Mouse (Mus musculus) hindbrain, embryonic 14.5 days (tissue): ENCODE data around the gene Dach1. TPM values are rescaled to one million over a fixed set of nuclear protein-coding genes. Genes with fewer than 3 reads are reported as not detected.

ENCODE experiments used
- ATAC-seq: fragments of 200-750 bp; cut with Nextera tagmentation; 2 replicates; pipeline ENCODE4 v1.8.0; 2017; ENCODE audit warnings: moderate number of reproducible peaks, mild to moderate bottlenecking, moderate TSS enrichment, moderate library complexity; ENCODE audit not compliant: low FRiP score
- DNase-seq: peaks from one replicate; pipeline ENCODE4 v3.0.0-alpha.2; 2015; ENCODE audit warnings: low spot score
- H3K27ac ChIP-seq: fragments of 300-500 bp; sonication (generic); 2 replicates; pipeline ENCODE4 v1.5.1; 2014; ENCODE audit warnings: mild to moderate bottlenecking, moderate library complexity
- H3K27me3 ChIP-seq: fragments of 300-500 bp; sonication (generic); 2 replicates; pipeline ENCODE4 v1.6.1; 2014; ENCODE audit warnings: mild to moderate bottlenecking, low read length, mixed read lengths; ENCODE audit not compliant: control insufficient read depth, insufficient read depth
- H3K36me3 ChIP-seq: fragments of 300-500 bp; sonication (generic); replicated peaks from 2 replicates; pipeline ENCODE4 v1.6.1; 2014; ENCODE audit not compliant: control insufficient read depth, insufficient read depth
- H3K4me1 ChIP-seq: fragments of 300-500 bp; sonication (generic); replicated peaks from 2 replicates; pipeline ENCODE4 v1.6.1; 2014; ENCODE audit warnings: antibody characterized with exemption, low read length, mixed read lengths; ENCODE audit not compliant: control insufficient read depth, insufficient read depth
- H3K4me2 ChIP-seq: fragments of 300-500 bp; sonication (generic); replicated peaks from 2 replicates; pipeline ENCODE4 v1.6.1; 2014; ENCODE audit warnings: mild to moderate bottlenecking, moderate library complexity
- H3K4me3 ChIP-seq: fragments of 300-500 bp; sonication (generic); replicated peaks from 2 replicates; pipeline ENCODE4 v1.5.1; 2014; ENCODE audit warnings: mild to moderate bottlenecking, low read length
- H3K9ac ChIP-seq: fragments of 300-500 bp; sonication (generic); 2 replicates; pipeline ENCODE4 v1.6.1; 2014
- H3K9me3 ChIP-seq: fragments of 300-500 bp; sonication (generic); 2 replicates; pipeline ENCODE4 v1.6.1; 2016; ENCODE audit warnings: low read length; ENCODE audit not compliant: control insufficient read depth
- WGBS: fragments of 180-500 bp; shearing (Covaris S2); extraction: QIAGEN DNeasy Blood & Tissue Kit; methylation state at CpG from one replicate; pipeline ENCODE4 v1.1.7; 2014; 5-methylcytosine and 5-hydroxymethylcytosine counted together
- polyA plus RNA-seq: library from polyadenylated mRNA; unstranded; fragments of >200 nt; fragmentation: Nextera tagmentation; extraction: Ambion mirVana; gene quantifications from 2 replicates; pipeline ENCODE4 v1.2.1, GENCODE M21; 2014

The Dach1 gene
- polyA plus RNA-seq, 1 experiment from 2014 or later, result 24.7 TPM

DNA sequence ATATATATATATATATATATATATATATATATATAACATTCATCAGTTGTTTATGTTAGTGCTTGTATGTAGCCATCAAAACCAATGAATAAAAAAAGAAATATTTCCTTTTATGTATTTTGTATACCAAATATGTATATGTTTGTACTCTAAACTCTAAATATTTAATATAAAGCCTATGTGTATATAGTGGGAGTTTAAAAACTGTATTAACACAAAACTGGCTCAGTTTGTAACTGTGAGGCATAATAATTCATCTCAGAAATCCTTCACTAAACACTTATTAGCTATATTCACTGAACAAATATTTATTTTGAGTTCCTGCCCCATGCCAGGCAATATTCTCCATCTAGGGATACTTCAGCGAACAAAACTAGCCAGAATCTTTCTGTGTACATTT is 155.5 kb downstream of the Dach1 start:
- H3K9ac ChIP-seq, result no peak overlapping the region
- no peaks in the 10 kb centered on the region for H3K9me3 ChIP-seq
- ATAC-seq (no peak), DNase-seq (no peak)
- 100% methylated on average over 1 of the region's 1 CpGs for WGBS
- peaks cover 11% of the 10 kb centered on the region for H3K4me1 ChIP-seq
- no peaks in the 10 kb centered on the region for H3K27me3 ChIP-seq
- no peak overlapping the region for H3K4me2 ChIP-seq
- H3K27ac ChIP-seq, result no peak overlapping the region
- no peak overlapping the region for H3K4me3 ChIP-seq
- H3K36me3 ChIP-seq, result no peaks in the 10 kb centered on the region

GRCm38 (mm10) chr14:98008501-98008900 is 161.1 kb downstream of the Dach1 start:
- H3K36me3 ChIP-seq, result no peaks in the 10 kb centered on the region

DNA sequence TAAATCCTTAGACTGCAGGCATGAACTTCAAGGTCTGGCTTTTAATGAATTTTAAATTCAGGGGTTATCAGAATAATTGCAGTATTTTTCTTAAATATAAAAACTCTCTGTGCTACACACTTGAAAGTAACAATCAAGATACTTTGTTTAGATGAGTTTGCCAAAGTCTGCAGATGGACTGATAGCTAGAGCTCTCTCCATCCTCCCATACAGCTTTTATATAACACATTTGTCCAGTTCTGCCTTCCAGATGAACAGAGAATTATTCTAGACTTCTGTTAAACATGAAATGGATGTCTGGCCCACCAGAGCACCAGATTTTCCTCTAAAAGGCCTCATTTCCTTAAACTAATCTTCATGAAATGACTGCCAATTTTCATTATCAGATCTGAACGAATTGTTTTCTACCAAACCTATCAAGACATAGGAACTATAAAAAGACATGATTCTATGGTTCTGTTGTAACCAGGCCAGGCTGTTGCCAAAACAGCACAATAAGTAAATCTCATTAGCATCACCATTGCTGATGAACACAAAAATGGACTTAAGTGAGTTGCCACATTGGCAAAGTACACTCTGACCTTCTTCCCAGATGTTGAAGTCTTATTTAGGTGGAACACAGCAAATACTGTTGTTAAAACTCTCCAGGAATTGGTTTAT is 167.4 kb downstream of the Dach1 start:
- Histone ChIP-seq H3K27ac (no peak overlapping the region), H3K4me2 (no peak overlapping the region), H3K4me3 (no peak overlapping the region), H3K9ac (no peak overlapping the region), H3K4me1 (no peaks in the 10 kb centered on the region), H3K27me3 (no peaks in the 10 kb centered on the region), H3K9me3 (no peaks in the 10 kb centered on the region), H3K36me3 (no peaks in the 10 kb centered on the region)
- DNase-seq (no peak), ATAC-seq (no peak)
- 63% methylated on average over 1 of the region's 1 CpGs for WGBS

More at GRCm38 (mm10) chr14:98008501-98008900, 161.1 kb downstream of the Dach1 start:
- DNase-seq (no peak), ATAC-seq (no peak)
- Histone ChIP-seq H3K4me3 (no peak overlapping the region), H3K27me3 (no peaks in the 10 kb centered on the region), H3K27ac (no peak overlapping the region), H3K4me1 (no peaks in the 10 kb centered on the region), H3K9ac (no peak overlapping the region), H3K9me3 (no peaks in the 10 kb centered on the region), H3K4me2 (no peak overlapping the region)
- 81% methylated on average over 6 of the region's 6 CpGs for WGBS

DNA sequence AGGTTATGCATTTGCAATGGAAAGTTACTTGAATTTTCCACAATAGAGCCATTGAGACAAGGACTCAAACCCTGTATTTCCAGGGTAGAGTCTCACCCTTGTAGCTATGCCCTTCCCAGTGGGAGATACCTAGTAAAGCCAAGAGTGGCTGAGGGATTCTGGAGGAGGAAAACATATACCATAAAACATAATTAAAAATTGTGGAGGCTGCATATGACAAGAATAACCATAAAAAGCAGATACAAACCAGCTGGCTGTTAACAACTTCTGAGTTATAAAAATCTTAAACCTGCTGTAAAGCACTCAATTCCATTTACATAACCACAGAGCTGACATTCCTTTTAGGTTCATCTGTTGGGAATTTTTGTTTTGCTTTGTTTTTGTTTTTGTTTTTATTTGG is 171.0 kb downstream of the Dach1 start:
- Histone ChIP-seq H3K9me3 (no peaks in the 10 kb centered on the region), H3K36me3 (no peaks in the 10 kb centered on the region), H3K9ac (no peak overlapping the region), H3K27me3 (no peaks in the 10 kb centered on the region), H3K27ac (no peak overlapping the region), H3K4me3 (no peak overlapping the region), H3K4me2 (no peak overlapping the region), H3K4me1 (no peaks in the 10 kb centered on the region)
- ATAC-seq (no peak), DNase-seq (no peak)

GRCm38 (mm10) chr14:97983251-97983650 is 186.3 kb downstream of the Dach1 start:
- ATAC-seq (no peak), DNase-seq (no peak)
- Histone ChIP-seq H3K9ac (no peak overlapping the region), H3K4me3 (no peak overlapping the region), H3K4me2 (no peak overlapping the region), H3K27me3 (no peaks in the 10 kb centered on the region), H3K27ac (no peak overlapping the region), H3K9me3 (no peaks in the 10 kb centered on the region), H3K4me1 (no peaks in the 10 kb centered on the region), H3K36me3 (no peaks in the 10 kb centered on the region)
- 81% methylated on average over 3 of the region's 3 CpGs for WGBS

- H3K4me1 ChIP-seq, result no peaks in the 10 kb centered on the region
- H3K27me3 ChIP-seq, result no peaks in the 10 kb centered on the region
- no peak overlapping the region for H3K4me2 ChIP-seq
- ATAC-seq (no peak), DNase-seq (no peak)
- no peaks in the 10 kb centered on the region for H3K9me3 ChIP-seq
- no peak overlapping the region for H3K27ac ChIP-seq
- H3K9ac ChIP-seq, result no peak overlapping the region
- no peak overlapping the region for H3K4me3 ChIP-seq
- WGBS, result 75% methylated on average over 6 of the region's 6 CpGs
- no peaks in the 10 kb centered on the region for H3K36me3 ChIP-seq
Observed at GRCm38 (mm10) chr14:97982676-97983075, 186.9 kb downstream of the Dach1 start.

GRCm38 (mm10) chr14:97980879-97981278 is 188.7 kb downstream of the Dach1 start:
- no peak for DNase-seq

GRCm38 (mm10) chr14:97976091-97976490 is 193.5 kb downstream of the Dach1 start:
- H3K4me1 ChIP-seq, result no peaks in the 10 kb centered on the region; the same call in 1 of the 2 replicates
- H3K4me3 ChIP-seq, result no peak overlapping the region
- 11% methylated on average over 1 of the region's 1 CpGs for WGBS
- no peaks in the 10 kb centered on the region for H3K9me3 ChIP-seq
- no peak overlapping the region for H3K4me2 ChIP-seq
- DNase-seq (no peak), ATAC-seq (no peak)
- no peaks in the 10 kb centered on the region for H3K36me3 ChIP-seq
- no peak overlapping the region for H3K27ac ChIP-seq
- H3K9ac ChIP-seq, result no peak overlapping the region
- no peaks in the 10 kb centered on the region for H3K27me3 ChIP-seq

More at GRCm38 (mm10) chr14:97980879-97981278, 188.7 kb downstream of the Dach1 start:
- no peaks in the 10 kb centered on the region for H3K27me3 ChIP-seq
- no peak overlapping the region for H3K4me2 ChIP-seq
- WGBS, result 30% methylated on average over 4 of the region's 4 CpGs
- no peaks in the 10 kb centered on the region; the same call in 1 of the 2 replicates for H3K4me1 ChIP-seq
- no peak overlapping the region for H3K9ac ChIP-seq
- no peaks in the 10 kb centered on the region for H3K36me3 ChIP-seq
- no peak for ATAC-seq
- no peaks in the 10 kb centered on the region for H3K9me3 ChIP-seq
- H3K4me3 ChIP-seq, result no peak overlapping the region
- no peak overlapping the region for H3K27ac ChIP-seq

DNA sequence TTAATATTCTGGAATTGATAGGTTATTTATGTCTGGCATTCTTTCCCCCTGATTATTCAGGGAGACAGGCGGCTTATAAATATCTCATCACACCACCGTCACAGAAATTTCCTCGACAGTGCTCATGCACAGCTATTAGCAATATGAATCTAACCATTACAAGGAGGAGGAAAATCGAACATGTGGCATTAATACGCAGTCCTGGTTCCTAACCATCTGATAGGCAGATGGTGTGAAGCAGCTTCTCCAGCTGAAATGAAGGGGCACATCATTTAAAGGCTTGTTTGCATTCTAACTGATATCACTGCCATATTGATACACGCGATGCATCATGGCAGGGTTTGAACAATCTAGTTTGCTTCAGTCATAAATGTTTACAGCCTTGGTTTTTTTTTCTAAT is 194.1 kb downstream of the Dach1 start:
- Histone ChIP-seq H3K9ac (no peak overlapping the region), H3K9me3 (no peaks in the 10 kb centered on the region), H3K4me1 (no peaks in the 10 kb centered on the region; the same call in 1 of the 2 replicates), H3K4me2 (no peak overlapping the region), H3K27me3 (no peaks in the 10 kb centered on the region), H3K36me3 (no peaks in the 10 kb centered on the region), H3K4me3 (no peak overlapping the region), H3K27ac (no peak overlapping the region)
- ATAC-seq (no peak), DNase-seq (no peak)
- 31% methylated on average over 7 of the region's 7 CpGs for WGBS
